ENCODE assay signal across 7 mouse cellular contexts in genomic region chr6:85904642-85905061, GRCm38 (mm10). TPM values are rescaled to one million over a fixed set of nuclear protein-coding genes. Genes with fewer than 3 reads are reported as not detected.
DNase-seq lines count a peak whose midpoint lies in the region; ATAC-seq and TF ChIP-seq lines count a peak whose summit lies in the region.
"Not testable (repeated sequence)": the region's sequence is repeated elsewhere in the genome, so short reads cannot be mapped to it uniquely, and the experiment has no call there.

Gene Nat8f4, minus strand, starts transcription at chr6:85904884.

- H3K9ac ChIP-seq in embryonic facial prominence, embryonic 13.5 days; midbrain, embryonic 11.5 days (ENCODE audit: low read length): not testable (repeated sequence)
- peak within 1 kb of the TSS; percentile 64 for H3K9ac ChIP-seq in heart, adult 2 months (ENCODE audit: low read depth, low read length)

- H3K27me3 ChIP-seq in embryonic facial prominence, embryonic 13.5 days; heart, adult 2 months (ENCODE audit: control insufficient read depth, insufficient read depth, low read length); kidney, adult 2 months (replicated peaks; ENCODE audit: control insufficient read depth, insufficient read depth, low read length); limb, embryonic 10.5 days (ENCODE audit: low read depth, poor library complexity, severe bottlenecking); midbrain, embryonic 11.5 days (ENCODE audit: control insufficient read depth, insufficient read depth, low read length): not testable (repeated sequence)

- 20% methylated on average over 20 of the region's 20 CpGs for WGBS in embryonic facial prominence, embryonic 13.5 days
- 12% methylated on average over 20 of the region's 20 CpGs for WGBS in heart, adult 2 months
- WGBS in kidney, adult 2 months = 17% methylated on average over 20 of the region's 20 CpGs
- WGBS in limb, embryonic 10.5 days = 17% methylated on average over 20 of the region's 20 CpGs
- 11% methylated on average over 20 of the region's 20 CpGs for WGBS in midbrain, embryonic 11.5 days

- ATAC-seq in embryonic facial prominence, embryonic 13.5 days (ENCODE audit: insufficient number of reproducible peaks, insufficient read depth, low FRiP score, low TSS enrichment, low read depth) = not testable (repeated sequence)
- peak; percentile 81 for ATAC-seq in midbrain, embryonic 11.5 days (ENCODE audit: low FRiP score)

- H3K4me3 ChIP-seq in embryonic facial prominence, embryonic 13.5 days = peak within 1 kb of the TSS; percentile 24
- peak within 1 kb of the TSS; percentile 47 for H3K4me3 ChIP-seq in heart, adult 2 months
- H3K4me3 ChIP-seq in kidney, adult 2 months (ENCODE audit: insufficient read depth, low read depth, low read length) = peak within 1 kb of the TSS; percentile 82
- peak within 1 kb of the TSS; percentile 36 for H3K4me3 ChIP-seq in limb, embryonic 10.5 days
- peak within 1 kb of the TSS; percentile 17; the same call in 1 of the 2 replicates for H3K4me3 ChIP-seq in midbrain, embryonic 11.5 days (ENCODE audit: low read depth, low read length)

- TF ChIP-seq EP300 in heart, adult 2 months (IDR thresholded peaks at IDR 0.05; ENCODE audit: insufficient read depth, low read depth, low read length) = not testable (repeated sequence)

- TF ChIP-seq POLR2A in heart, adult 2 months (IDR thresholded peaks at IDR 0.05; ENCODE audit: insufficient read depth, low read depth, low read length); kidney, adult 2 months (IDR thresholded peaks at IDR 0.05; ENCODE audit: low read depth, low read length): not testable (repeated sequence)

- intact Hi-C loops in heart, adult 2 months (cut with DNase I) = loop anchor here (5.0 kb wide), 2 partner anchors 252 to 317 kb away; partner anchors contain the start of gene Alms1

- not testable (repeated sequence) for H3K79me2 ChIP-seq in heart, adult 2 months (replicated peaks; ENCODE audit: control insufficient read depth, insufficient read depth, low read length)

- H3K9me3 ChIP-seq in embryonic facial prominence, embryonic 13.5 days; limb, embryonic 10.5 days (replicated peaks); midbrain, embryonic 11.5 days (ENCODE audit: control insufficient read depth, low read length): not testable (repeated sequence)

- H3K36me3 ChIP-seq in embryonic facial prominence, embryonic 13.5 days; heart, adult 2 months (ENCODE audit: control insufficient read depth, insufficient read depth, low read length); kidney, adult 2 months (ENCODE audit: control insufficient read depth, insufficient read depth, low read length); limb, embryonic 10.5 days; midbrain, embryonic 11.5 days (ENCODE audit: control insufficient read depth, insufficient read depth, low read length): not testable (repeated sequence)

- TF ChIP-seq CTCF in heart, adult 2 months (IDR thresholded peaks at IDR 0.05) = peak; percentile 85
- TF ChIP-seq CTCF in kidney, adult 2 months (conservative IDR thresholded peaks at IDR 0.05; ENCODE audit: insufficient read depth, insufficient read length, low read depth, low read length) = peak; percentile 65

- not testable (repeated sequence) for H3K27ac ChIP-seq in embryonic facial prominence, embryonic 13.5 days; heart, adult 2 months; limb, embryonic 10.5 days; midbrain, embryonic 11.5 days (ENCODE audit: low read depth, low read length)
- H3K27ac ChIP-seq in kidney, adult 2 months (ENCODE audit: insufficient read depth, low read depth, low read length) = peak within 1 kb of the TSS; percentile 90

- H3K4me1 ChIP-seq in embryonic facial prominence, embryonic 13.5 days; heart, adult 2 months (ENCODE audit: control insufficient read depth, insufficient read depth, low read length); limb, embryonic 10.5 days; midbrain, embryonic 11.5 days (ENCODE audit: control insufficient read depth, insufficient read depth, low read length): not testable (repeated sequence)
- H3K4me1 ChIP-seq in kidney, adult 2 months (ENCODE audit: control insufficient read depth, insufficient read depth, low read length) = peaks cover 11% of the 10 kb centered on the region; the same call in 1 of the 2 replicates

- DNase-seq in adrenal gland, postnatal 4 days (ENCODE audit: low spot score in 2 of 2) = peak; percentile 58 to 63
- peak; percentile 76 to 82 for DNase-seq in heart, adult 2 months
- DNase-seq in kidney, adult 2 months = peak; percentile 89
- DNase-seq in limb, embryonic 10.5 days (ENCODE audit: low spot score) = peak; percentile 51
- DNase-seq in midbrain, embryonic 11.5 days (ENCODE audit: low spot score, missing footprints) = peak; percentile 94
- peak; percentile 79 for DNase-seq in spleen, adult 12 weeks (ENCODE audit: low spot score)

- H3K4me2 ChIP-seq in embryonic facial prominence, embryonic 13.5 days = peak within 1 kb of the TSS; percentile 43
- H3K4me2 ChIP-seq in midbrain, embryonic 11.5 days = peak within 1 kb of the TSS; percentile 32; the same call in 1 of the 2 replicates

RNA-seq across cellular contexts. Expression of gene Nat8f4, which starts in this region (rescaled TPM):
- total RNA-seq in adrenal gland, postnatal 4 days (2021) = 10 to 100 TPM; 15.0 to 18.0 TPM
- polyA plus RNA-seq in embryonic facial prominence, embryonic 13.5 days (2015; fragmentation: Nextera tagmentation; extraction: Ambion mirVana) = 2.5 and 2.8 TPM in 2 replicates
- total RNA-seq in heart, adult 2 months (2021) = under 1 TPM; 0.73 to 0.76 TPM
- polyA plus RNA-seq in heart, adult 2 months (2012; rRNA removed) = 0.66 and 1.5 TPM in 2 replicates
- 5.2 and 5.7 TPM in 2 replicates for polyA plus RNA-seq in kidney, adult 2 months (2012; rRNA removed)
- polyA plus RNA-seq in limb, embryonic 10.5 days (2016; fragmentation: Nextera tagmentation; extraction: Ambion mirVana) = 1.5 and 1.8 TPM in 2 replicates
- 6.0 and 7.0 TPM in 2 replicates for polyA plus RNA-seq in midbrain, embryonic 11.5 days (2014; fragmentation: Nextera tagmentation; extraction: Ambion mirVana)

Comparison
In these comparisons a context has a peak if more than half of its experiments do, and no peak if none do; other contexts are left out.
1. RNA of gene Nat8f4 (total RNA-seq): 15.0 to 18.0 TPM in adrenal gland, postnatal 4 days; 0.73 to 0.76 TPM in heart, adult 2 months; every median in the first group is over 4 times any median in the second.
2. H3K4me3 ChIP-seq: peak in every context shown above with its lines; median percentile 82 in kidney, adult 2 months; 47 in heart, adult 2 months; 36 in limb, embryonic 10.5 days; 24 in embryonic facial prominence, embryonic 13.5 days; 17 in midbrain, embryonic 11.5 days.
3. Peak in every context shown above with its lines, with median percentiles within 50 percentile points of each other: DNase-seq.